Mouse (Mus musculus) liver, embryonic 16.5 days (tissue): ENCODE measurements at regions not wholly inside any gene's neighbourhood (a gene's known extent, or its start where the extent isn't known, plus 50 kb on each side); places are given as distances from the start of the nearest gene placed in this dataset.

Source experiments
- ATAC-seq: fragments of 200-750 bp; cut with Nextera tagmentation; 2 replicates; pipeline ENCODE4 v1.8.0; 2017; ENCODE audit warnings: low read depth, mild to moderate bottlenecking, moderate number of reproducible peaks, moderate library complexity
- H3K27ac ChIP-seq: fragments of 300-500 bp; sonication (generic); 2 replicates; pipeline ENCODE4 v1.5.1; 2014; ENCODE audit warnings: mild to moderate bottlenecking, low read length
- H3K27me3 ChIP-seq: fragments of 300-500 bp; sonication (generic); 2 replicates; pipeline ENCODE4 v1.6.1; 2014; ENCODE audit warnings: low read depth, low read length, mixed read lengths; ENCODE audit not compliant: control insufficient read depth, insufficient read depth
- H3K36me3 ChIP-seq: fragments of 300-500 bp; sonication (generic); 2 replicates; pipeline ENCODE4 v1.6.1; 2014; ENCODE audit warnings: mild to moderate bottlenecking; ENCODE audit not compliant: control insufficient read depth, insufficient read depth
- H3K4me1 ChIP-seq: fragments of 300-500 bp; sonication (generic); 2 replicates; pipeline ENCODE4 v1.6.1; 2014; ENCODE audit warnings: low read depth, low read length, mixed read lengths; ENCODE audit not compliant: control insufficient read depth
- H3K4me2 ChIP-seq: fragments of 300-500 bp; sonication (generic); 2 replicates; pipeline ENCODE4 v1.6.1; 2014; ENCODE audit warnings: low read depth, low read length, mixed read lengths
- H3K4me3 ChIP-seq: fragments of 300-500 bp; sonication (generic); 2 replicates; pipeline ENCODE4 v1.5.1; 2014; ENCODE audit warnings: low read depth, mild to moderate bottlenecking, low read length
- H3K9ac ChIP-seq: fragments of 300-500 bp; sonication (generic); 2 replicates; pipeline ENCODE4 v1.6.1; 2014; ENCODE audit warnings: low read depth, low read length
- H3K9me3 ChIP-seq: fragments of 300-500 bp; sonication (generic); replicated peaks from 2 replicates; pipeline ENCODE4 v1.6.1; 2016; ENCODE audit warnings: low read length; ENCODE audit not compliant: control insufficient read depth
- WGBS: fragments of 180-500 bp; shearing (Covaris S2); extraction: QIAGEN DNeasy Blood & Tissue Kit; methylation state at CpG from one replicate; pipeline ENCODE4 v1.1.7; 2014; ENCODE audit not compliant: insufficient replicate concordance; 5-methylcytosine and 5-hydroxymethylcytosine counted together

DNA sequence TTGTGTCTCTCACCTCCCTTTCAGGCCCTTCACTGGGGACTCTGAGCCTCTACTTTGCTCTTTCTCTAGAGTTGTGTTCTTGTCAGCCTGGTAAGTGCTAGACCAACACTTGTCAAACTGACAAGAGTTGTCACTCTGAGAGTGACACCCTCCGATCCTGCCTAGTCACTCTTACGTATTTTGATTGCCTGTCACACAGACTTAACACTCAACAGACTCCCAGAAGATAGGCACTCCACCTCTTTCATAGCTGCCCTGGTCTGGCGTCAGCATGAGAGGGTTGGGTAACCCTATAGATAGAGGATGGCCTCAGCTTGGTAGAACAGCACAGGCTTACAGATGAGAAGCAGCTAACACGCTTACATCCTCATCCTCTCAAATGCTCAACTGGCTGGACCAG is 62.0 kb upstream of the Eomes start:
- WGBS, result 64% methylated on average over 4 of the region's 4 CpGs
- Histone ChIP-seq H3K27ac (no peak overlapping the region), H3K36me3 (no peaks in the 10 kb centered on the region), H3K27me3 (no peaks in the 10 kb centered on the region), H3K4me1 (no peaks in the 10 kb centered on the region), H3K4me2 (no peak overlapping the region), H3K4me3 (no peak overlapping the region), H3K9ac (no peak overlapping the region), H3K9me3 (no peaks in the 10 kb centered on the region)
- no peak for ATAC-seq

DNA sequence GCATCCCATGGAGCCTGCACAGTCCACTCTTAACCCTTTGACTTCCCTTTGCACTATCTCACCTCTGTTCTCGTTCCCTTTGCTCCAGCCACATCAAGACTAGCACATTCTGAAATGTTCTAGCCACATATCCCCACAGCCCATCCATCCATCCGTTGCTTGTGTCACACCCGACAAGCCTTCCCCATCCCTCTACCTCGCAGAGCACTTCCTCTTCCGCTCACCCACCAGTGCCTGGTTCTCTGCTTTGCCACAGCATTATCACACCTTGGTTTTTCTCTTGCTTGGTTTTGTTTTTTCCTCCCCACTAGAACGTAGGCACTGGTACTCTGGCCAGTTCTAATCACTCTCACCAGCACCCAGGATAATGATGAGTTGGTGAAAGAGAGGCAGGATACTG is 61.5 kb upstream of the Eomes start:
- Histone ChIP-seq H3K9ac (no peak overlapping the region), H3K4me2 (no peak overlapping the region), H3K36me3 (no peaks in the 10 kb centered on the region), H3K27me3 (no peaks in the 10 kb centered on the region), H3K4me1 (no peaks in the 10 kb centered on the region), H3K4me3 (no peak overlapping the region), H3K9me3 (no peaks in the 10 kb centered on the region), H3K27ac (no peak overlapping the region)
- ATAC-seq, result no peak
- WGBS, result 42% methylated on average over 6 of the region's 6 CpGs

DNA sequence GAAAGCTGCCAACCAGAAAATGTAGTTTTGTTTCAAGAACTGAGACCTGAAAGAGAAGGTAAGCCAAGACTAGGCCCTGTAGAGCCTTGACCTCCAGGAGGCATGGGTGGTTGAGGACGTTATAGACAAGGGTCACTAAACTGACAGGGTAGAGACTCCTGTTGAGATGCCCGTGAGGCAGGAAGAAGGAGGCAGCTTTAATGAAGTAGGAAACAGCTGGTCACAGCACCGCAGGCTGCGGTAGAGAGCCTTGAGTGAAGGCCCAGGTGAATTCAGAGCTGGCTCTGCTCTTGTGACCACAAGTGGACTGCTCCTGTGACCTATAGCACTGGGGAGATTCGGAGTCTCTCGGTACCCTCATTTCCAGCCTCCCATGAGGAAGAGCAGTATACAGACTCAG is 53.7 kb upstream of the Eomes start:
- Histone ChIP-seq H3K4me1 (no peaks in the 10 kb centered on the region), H3K4me2 (no peak overlapping the region), H3K27me3 (no peaks in the 10 kb centered on the region), H3K9me3 (no peaks in the 10 kb centered on the region), H3K36me3 (no peaks in the 10 kb centered on the region), H3K27ac (no peak overlapping the region), H3K4me3 (no peak overlapping the region), H3K9ac (no peak overlapping the region)
- WGBS, result 36% methylated on average over 6 of the region's 6 CpGs
- ATAC-seq, result no peak
